Mouse (Mus musculus) kidney, adult 2 months (tissue): Measurements from ENCODE around the gene Dnaaf2. TPM values are rescaled to one million over a fixed set of nuclear protein-coding genes. Genes with fewer than 3 reads are reported as not detected.

ENCODE experiments used
- DNase-seq: peaks from one replicate; pipeline ENCODE4 v3.0.0; 2021
- H3K27ac ChIP-seq: fragments of 200-500 bp; 2 replicates; pipeline ENCODE4 v1.5.1; 2012; ENCODE audit warnings: low read depth, low read length, control low read depth, inconsistent platforms; ENCODE audit not compliant: insufficient read depth
- H3K27me3 ChIP-seq: fragments of 200-500 bp; replicated peaks from 2 replicates; pipeline ENCODE4 v1.6.1; 2012; ENCODE audit warnings: mild to moderate bottlenecking, moderate library complexity, low read length, inconsistent platforms; ENCODE audit not compliant: control insufficient read depth, insufficient read depth
- H3K36me3 ChIP-seq: fragments of 200-500 bp; 2 replicates; pipeline ENCODE4 v1.6.1; 2012; ENCODE audit warnings: mild to moderate bottlenecking, moderate library complexity, low read length, inconsistent platforms; ENCODE audit not compliant: control insufficient read depth, insufficient read depth
- H3K4me1 ChIP-seq: fragments of 200-500 bp; 2 replicates; pipeline ENCODE4 v1.6.1; 2011; ENCODE audit warnings: low read length; ENCODE audit not compliant: control insufficient read depth, insufficient read depth
- H3K4me3 ChIP-seq: fragments of 200-500 bp; 2 replicates; pipeline ENCODE4 v1.5.1; 2011; ENCODE audit warnings: mild to moderate bottlenecking, low read depth, low read length, control low read depth; ENCODE audit not compliant: insufficient read depth
- CTCF ChIP-seq: fragments of 200-500 bp; conservative IDR thresholded peaks from 2 replicates; pipeline ENCODE4 v1.5.1; 2011; ENCODE audit warnings: low read depth, mild to moderate bottlenecking, control low read depth, low read length, moderate library complexity, mixed read lengths; ENCODE audit not compliant: insufficient read depth, insufficient read length
- POLR2A ChIP-seq: fragments of 200-500 bp; IDR thresholded peaks from one replicate; pipeline ENCODE4 v1.6.1; 2011; ENCODE audit warnings: low read depth, low read length, control low read depth
- WGBS: fragments of 180-500 bp; shearing (Covaris S2); methylation state at CpG from one replicate; pipeline ENCODE4 v1.1.7; 2018; 5-methylcytosine and 5-hydroxymethylcytosine counted together
- polyA plus RNA-seq: library from polyadenylated mRNA; depleted of rRNA; stranded (reverse); fragments of >200 nt; gene quantifications from 2 replicates; pipeline ENCODE4 v1.2.3, GENCODE M21; 2012; rRNA removed

The Dnaaf2 gene
- polyA plus RNA-seq, 1 experiment: 1.5 TPM

DNA sequence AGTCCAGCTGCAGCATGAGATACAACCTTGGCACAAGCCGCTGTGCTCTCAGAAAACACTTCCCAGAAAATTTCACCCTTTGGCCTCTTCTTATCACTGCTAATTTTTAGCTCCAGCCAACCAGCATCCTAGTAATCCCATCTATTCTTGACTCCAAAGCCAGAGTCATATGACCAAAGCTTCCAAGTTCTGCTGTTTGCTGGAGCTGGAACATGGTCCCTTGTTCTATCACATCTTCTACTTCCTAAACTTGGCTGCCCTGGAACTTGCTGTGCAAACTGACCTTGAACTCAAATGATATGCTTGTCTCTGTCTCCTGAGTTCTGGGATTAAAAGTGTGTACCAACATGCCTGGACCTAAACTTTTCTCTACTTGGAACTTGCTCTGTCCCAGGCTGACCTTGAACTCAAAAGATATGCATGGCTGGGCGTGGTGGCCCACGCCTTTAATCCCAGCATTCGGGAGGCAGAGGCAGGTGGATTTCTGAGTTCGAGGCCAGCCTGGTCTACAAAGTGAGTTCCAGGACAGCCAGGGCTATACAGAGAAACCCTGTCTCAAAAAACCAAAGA lies 51.0 kb downstream of the Dnaaf2 start:
- Histone ChIP-seq H3K4me1 (no peaks in the 10 kb centered on the region), H3K27me3 (no peaks in the 10 kb centered on the region), H3K27ac (no peak overlapping the region), H3K36me3 (no peaks in the 10 kb centered on the region), H3K4me3 (no peak overlapping the region)
- TF ChIP-seq POLR2A: no peak
- 90% methylated on average over 5 of the region's 5 CpGs for WGBS
- no peak for DNase-seq

DNA sequence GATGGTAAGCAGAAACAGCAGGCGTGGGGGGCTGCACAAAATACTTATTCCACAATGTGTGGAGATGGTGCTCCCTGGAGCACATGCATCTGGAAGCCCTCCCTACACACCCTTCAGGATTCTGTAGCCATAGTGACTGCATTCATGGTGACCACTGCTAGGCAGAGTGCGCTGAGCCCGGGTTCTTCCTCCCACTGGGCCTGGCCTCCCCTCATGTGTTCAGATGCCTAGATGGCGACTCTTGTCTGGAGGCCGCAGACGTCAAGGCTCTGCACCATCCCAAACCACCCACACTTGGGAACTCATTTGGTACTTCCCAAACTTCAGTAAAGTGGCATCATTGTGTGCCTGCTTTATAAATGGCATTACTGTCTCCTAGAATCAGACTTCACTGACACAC lies 54.8 kb downstream of the Dnaaf2 start:
- 87% methylated on average over 6 of the region's 6 CpGs for WGBS
- H3K4me3 ChIP-seq: no peak overlapping the region
- no peaks in the 10 kb centered on the region for H3K4me1 ChIP-seq
- H3K27ac ChIP-seq: no peak overlapping the region
- H3K36me3 ChIP-seq: no peaks in the 10 kb centered on the region
- no peaks in the 10 kb centered on the region for H3K27me3 ChIP-seq
- TF ChIP-seq CTCF (no peak), POLR2A (no peak)
- no peak for DNase-seq

DNA sequence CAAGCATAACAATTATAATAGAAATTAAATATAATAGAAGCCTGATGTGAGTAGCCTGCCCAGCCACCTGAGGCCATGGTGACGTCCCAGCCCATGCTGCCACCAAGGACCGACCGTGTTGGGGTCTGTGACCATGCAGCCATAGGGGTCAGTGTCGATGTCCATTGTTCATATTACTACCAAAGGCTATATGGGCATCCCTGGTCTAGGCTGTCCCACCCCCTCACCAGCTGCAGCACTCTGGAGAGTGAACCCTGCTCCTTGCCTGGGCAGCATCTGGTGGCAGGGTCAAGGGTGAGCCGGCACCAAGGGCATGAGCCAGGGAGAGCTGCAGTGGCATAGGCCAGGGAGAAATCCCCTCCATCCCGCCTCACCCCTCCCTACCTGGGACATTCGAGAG lies 58.4 kb downstream of the Dnaaf2 start:
- no peak overlapping the region for H3K4me3 ChIP-seq
- 90% methylated on average over 7 of the region's 7 CpGs for WGBS
- H3K4me1 ChIP-seq: no peaks in the 10 kb centered on the region
- no peak for DNase-seq
- no peak overlapping the region for H3K27ac ChIP-seq
- no peaks in the 10 kb centered on the region for H3K27me3 ChIP-seq
- H3K36me3 ChIP-seq: no peaks in the 10 kb centered on the region
- no peak for TF ChIP-seq POLR2A
- TF ChIP-seq CTCF: no peak

DNA sequence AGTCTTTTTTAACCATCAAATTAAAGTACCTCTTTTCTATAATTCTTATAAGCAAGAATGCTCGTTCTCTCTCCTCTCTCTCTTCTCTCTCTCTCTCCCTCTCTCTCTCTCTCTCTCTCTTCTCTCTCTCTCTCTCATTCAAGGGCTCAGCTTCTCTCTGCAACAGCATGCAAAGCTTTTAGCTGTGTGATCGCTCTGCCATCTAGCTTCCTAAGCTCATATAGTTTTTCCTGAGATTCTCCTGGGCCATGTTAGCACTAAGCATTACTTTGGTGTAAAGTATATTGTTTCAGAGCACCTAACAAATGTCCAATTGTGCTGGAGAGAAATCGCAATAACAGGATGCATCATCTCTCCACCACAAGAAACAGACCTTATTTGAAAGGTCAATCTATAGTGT lies 59.0 kb downstream of the Dnaaf2 start:
- no peak for TF ChIP-seq CTCF
- TF ChIP-seq POLR2A: no peak
- WGBS: 90% methylated on average over 3 of the region's 3 CpGs
- Histone ChIP-seq H3K4me3 (no peak overlapping the region), H3K27ac (no peak overlapping the region), H3K36me3 (no peaks in the 10 kb centered on the region), H3K4me1 (no peaks in the 10 kb centered on the region), H3K27me3 (no peaks in the 10 kb centered on the region)
- no peak for DNase-seq

Other genes starting within 250 kb of the Dnaaf2 start
- 1,269 and 1,739 TPM in 2 replicates for gene Rps29, start 39.2 kb downstream of the Dnaaf2 start, polyA plus RNA-seq
- gene Lrr1, start 29.6 kb downstream of the Dnaaf2 start, polyA plus RNA-seq: 0.14 TPM in 1 of 2 replicates, not detected in the other
- gene Rpl36al, start 14.3 kb downstream of the Dnaaf2 start, polyA plus RNA-seq: 157 and 190 TPM in 2 replicates
- gene Mgat2, start 14.3 kb downstream of the Dnaaf2 start, polyA plus RNA-seq: 30.8 and 32.6 TPM in 2 replicates
- gene Gm49383, start 1.3 kb downstream of the Dnaaf2 start, polyA plus RNA-seq: 2.6 and 3.1 TPM in 2 replicates
- gene Gm49384, start 5.8 kb upstream of the Dnaaf2 start, polyA plus RNA-seq: 0.57 and 0.78 TPM in 2 replicates
- gene Pole2, start 29.8 kb upstream of the Dnaaf2 start, polyA plus RNA-seq: 1.9 TPM in 2 replicates
- gene Klhdc1, start 42.7 kb upstream of the Dnaaf2 start, polyA plus RNA-seq: 2.9 and 5.9 TPM in 2 replicates
- gene Klhdc2, start 98.3 kb upstream of the Dnaaf2 start, polyA plus RNA-seq: 41.0 and 42.8 TPM in 2 replicates
- 3.4 and 4.7 TPM in 2 replicates for gene Nemf, start 158.7 kb upstream of the Dnaaf2 start, polyA plus RNA-seq
- gene Arf6, start 173.7 kb upstream of the Dnaaf2 start, polyA plus RNA-seq: 90.7 and 95.6 TPM in 2 replicates
- gene Gm9887, start 174.0 kb upstream of the Dnaaf2 start, polyA plus RNA-seq: 0.94 and 1.4 TPM in 2 replicates